Mouse (Mus musculus) cerebellum, postnatal 10 days (tissue): ENCODE data around the gene Cfap69.
"Not testable (repeated sequence)": the region's sequence is repeated elsewhere in the genome, so short reads cannot be mapped to it uniquely, and the experiment has no call there.

Source experiments
- DNase-seq, 2 experiments: peaks; one replicate each; pipeline ENCODE4 v3.0.0; 2021; ENCODE audit warnings: mixed read lengths in 2 of 2

Cfap69 gene

DNA sequence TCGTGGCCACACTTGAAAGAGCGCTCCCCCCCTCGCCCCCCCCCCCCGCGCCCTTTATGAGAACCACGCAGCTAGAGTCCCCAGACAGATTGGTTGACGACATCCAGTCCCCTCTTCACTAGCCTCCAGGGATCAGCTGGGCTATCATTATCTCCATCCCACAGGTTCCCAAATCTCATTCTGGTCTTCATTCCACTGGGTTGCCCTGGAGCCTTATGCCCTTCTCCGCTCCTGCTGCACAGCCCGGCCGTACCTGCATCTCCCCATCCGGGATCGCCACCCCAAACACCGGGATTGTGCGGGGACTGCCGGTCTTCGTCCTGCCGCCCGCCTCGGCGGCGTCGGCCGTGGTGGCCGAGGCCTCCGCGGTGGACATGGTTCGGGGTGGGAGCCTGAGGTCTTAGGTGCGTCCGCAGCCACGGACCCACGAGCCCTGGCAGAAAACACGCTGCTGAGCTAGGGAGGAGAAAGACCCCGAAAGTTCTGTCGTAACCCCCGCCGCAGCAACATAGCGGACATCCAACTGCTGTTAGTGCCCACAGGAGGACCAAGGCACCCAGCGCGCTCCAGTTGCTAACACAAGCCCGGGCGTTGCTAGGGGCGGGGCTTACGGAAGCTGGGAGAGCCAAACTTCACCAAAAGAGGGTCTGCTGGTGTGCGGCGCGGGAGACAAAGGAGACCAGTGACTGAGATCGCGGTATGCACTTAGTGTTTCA is at the start of gene Cfap69:
Gene Cfap69 (minus strand): TSS at position 585 of the 716 bp plus-strand sequence.
- DNase-seq = peak; percentile 93 to 95

- no peak for DNase-seq
These were observed 47.0 kb upstream of the Cfap69 start for GRCm38 (mm10) chr5:5711032-5711431.

GRCm38 (mm10) chr5:5707341-5708278 is 43.6 kb upstream of the Cfap69 start:
- no peak for DNase-seq

GRCm38 (mm10) chr5:5705019-5705418 is 41.0 kb upstream of the Cfap69 start:
- no peak for DNase-seq

- DNase-seq = no peak
These were observed 36.3 kb upstream of the Cfap69 start for GRCm38 (mm10) chr5:5700386-5700785.

DNA sequence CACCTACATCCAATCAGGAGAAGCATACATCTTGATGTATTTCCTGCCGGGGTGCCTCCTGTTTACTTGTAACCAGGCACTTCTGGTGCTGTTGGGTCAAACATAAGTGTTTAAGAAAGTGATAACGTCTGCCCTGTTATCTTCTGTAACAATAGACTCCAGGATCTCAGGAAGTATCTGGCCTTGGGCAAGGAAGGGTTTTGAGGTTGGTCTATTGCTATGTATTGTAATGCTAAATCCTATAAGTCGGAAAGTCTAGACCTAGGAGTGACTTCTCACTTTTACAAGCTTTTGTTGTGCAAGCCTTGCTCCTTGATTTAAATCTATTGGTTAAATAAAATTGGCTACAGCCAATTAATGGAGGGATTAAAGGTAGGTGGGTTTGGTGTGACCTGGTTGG is 34.8 kb upstream of the Cfap69 start:
- DNase-seq = no peak

DNA sequence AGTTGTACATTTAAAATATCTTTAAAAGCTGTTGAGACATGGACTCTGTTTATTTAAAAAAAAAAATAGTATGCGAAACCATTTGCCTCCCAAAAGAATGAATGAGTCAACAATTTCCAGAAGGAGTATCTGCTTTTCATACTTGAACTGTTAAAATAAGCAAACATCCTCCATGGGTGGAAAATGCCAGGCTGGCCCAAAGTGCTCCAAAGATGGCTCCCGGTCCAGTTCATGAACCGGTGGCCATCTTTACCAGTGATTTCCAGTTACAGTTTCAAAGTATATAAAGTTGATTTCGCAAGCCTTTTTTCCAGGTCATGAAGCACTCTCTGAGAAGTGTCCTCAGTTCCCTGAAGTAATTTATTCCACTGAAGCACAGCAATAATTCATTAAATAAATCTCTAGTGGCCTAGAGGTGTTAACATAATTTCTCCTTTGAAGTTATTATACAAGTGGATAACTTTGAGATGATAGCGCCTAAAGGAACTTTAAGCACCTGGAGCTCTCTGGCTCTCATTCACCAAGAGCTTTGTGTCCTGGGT is 31.4 kb upstream of the Cfap69 start:
- DNase-seq = no peak

DNA sequence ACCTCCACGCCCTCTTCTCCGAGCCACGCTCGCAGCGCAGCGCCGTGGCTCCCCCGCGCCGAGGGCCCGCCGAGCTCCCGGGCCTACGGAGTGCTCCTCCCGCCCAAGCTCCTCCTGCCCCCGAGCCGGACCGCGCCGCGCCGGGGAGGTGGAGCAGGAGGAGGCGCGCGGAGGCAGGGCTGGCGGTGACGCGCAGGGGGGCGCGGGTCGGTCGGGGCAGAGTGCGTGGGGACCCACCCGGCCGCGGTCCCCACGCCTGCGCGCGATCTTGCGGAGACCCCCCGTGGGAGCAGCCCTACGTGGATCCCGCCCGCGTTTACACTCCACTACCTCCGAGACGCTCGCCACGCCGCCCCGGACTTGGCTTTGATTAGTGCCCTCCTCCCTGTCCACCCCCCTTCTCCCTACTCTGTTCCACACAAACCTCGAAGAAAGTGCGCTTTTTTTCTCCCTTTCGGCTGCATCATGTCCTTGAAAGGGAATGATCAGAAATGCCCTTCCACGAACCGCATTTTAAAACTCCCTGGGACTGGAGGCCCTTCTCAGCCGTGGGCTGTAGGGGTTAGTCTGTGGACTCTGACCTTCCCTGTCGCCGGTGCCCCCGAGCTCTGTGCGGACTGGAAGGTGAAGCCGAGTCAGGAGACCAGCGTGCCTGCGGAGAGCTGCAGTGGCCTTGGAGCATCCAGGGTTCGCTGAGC is 30.1 kb upstream of the Cfap69 start, which contains the start of gene Steap2:
Gene Steap2 (minus strand): TSS at position 623 of the 698 bp plus-strand sequence.
- peak; percentile 65 to 76 for DNase-seq

DNA sequence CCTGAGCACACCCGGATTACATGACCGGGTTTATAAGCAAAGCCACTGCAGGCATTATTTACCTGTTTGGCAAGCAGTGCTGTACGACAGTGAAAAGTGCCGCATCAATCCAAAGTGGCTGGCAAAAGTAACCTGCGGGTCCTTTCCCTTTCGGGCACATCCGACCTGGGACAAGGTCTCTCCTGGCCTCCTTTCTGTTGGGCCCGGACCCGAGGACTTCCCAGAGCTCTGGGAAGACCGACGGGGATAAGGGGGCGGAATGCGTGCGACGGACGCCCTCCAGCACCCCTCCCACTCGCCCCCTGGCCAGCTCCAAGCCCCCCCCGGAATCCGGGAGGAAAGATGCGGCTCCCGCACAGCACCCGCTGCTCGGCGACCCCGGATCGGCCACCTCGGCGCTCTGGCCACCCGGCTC is 29.5 kb upstream of the Cfap69 start:
- peak in 1 of 2 experiments; percentile 50 for DNase-seq

- no peak for DNase-seq
These were observed 28.2 kb upstream of the Cfap69 start for GRCm38 (mm10) chr5:5692167-5692738.

- no peak for DNase-seq
These were observed 25.0 kb upstream of the Cfap69 start for GRCm38 (mm10) chr5:5688945-5689540.

GRCm38 (mm10) chr5:5688228-5688627 is 24.2 kb upstream of the Cfap69 start:
- DNase-seq = no peak

GRCm38 (mm10) chr5:5686973-5687372 is 22.9 kb upstream of the Cfap69 start:
- DNase-seq = no peak

GRCm38 (mm10) chr5:5684946-5685345 is 20.9 kb upstream of the Cfap69 start:
- not testable (repeated sequence) for DNase-seq

DNA sequence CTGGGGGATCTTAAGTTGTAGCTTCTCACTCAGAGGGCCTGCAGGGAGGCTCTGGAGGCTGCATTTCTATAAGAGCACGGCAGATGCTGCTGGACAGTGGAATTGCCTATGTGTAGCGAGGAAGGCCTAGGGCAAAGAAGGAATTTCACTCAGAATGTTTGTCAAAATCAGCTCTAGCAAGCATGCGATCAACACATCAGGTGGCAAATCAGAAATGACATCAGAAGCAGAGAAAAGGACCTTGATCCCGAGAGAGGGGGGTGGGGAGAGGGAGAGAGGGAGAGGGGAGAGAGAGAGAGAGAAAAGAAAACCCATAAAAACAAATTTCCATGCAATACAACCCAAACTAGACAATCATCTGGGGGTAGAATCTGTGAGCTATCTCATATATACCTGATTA is 19.3 kb upstream of the Cfap69 start:
- no peak for DNase-seq

DNA sequence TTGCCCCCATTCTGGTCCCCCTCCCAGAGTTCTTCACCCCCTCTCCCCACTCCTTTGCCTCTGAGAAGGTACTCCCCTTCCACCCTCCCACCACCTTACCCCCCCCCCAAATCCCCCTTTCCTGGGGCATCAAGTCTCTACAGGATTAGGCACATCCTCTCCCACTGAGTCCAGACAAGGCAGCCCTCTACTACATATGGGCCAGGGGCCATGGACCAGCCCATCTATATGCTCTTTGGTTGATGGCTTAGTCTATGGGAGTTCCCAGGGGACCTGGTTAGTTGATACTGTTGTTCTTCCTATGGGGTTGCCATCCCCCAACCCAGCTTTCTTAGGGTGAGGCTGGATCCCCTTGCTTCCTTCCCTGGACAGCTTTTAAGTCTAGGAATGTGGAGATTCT is 15.4 kb upstream of the Cfap69 start:
- DNase-seq = no peak

DNA sequence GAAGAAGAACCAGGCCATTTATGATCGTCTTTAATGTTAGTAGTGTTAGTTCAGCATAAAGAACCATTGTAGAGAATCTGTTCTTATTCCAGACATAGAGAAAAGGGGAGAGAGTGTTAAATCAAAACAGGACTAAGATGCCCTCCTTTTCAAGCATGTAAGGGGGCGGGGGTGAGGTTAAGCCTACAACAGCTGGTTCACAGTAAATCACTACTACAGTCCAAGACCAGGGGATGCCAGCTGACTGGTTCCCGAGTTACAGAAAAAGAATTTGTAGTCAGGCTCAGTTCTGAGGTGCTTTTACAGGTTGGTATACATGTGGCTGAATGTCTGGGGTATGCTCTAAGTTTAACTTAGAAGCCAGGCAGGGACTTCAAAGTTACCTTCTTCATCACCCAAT is 12.0 kb upstream of the Cfap69 start:
- no peak for DNase-seq

DNA sequence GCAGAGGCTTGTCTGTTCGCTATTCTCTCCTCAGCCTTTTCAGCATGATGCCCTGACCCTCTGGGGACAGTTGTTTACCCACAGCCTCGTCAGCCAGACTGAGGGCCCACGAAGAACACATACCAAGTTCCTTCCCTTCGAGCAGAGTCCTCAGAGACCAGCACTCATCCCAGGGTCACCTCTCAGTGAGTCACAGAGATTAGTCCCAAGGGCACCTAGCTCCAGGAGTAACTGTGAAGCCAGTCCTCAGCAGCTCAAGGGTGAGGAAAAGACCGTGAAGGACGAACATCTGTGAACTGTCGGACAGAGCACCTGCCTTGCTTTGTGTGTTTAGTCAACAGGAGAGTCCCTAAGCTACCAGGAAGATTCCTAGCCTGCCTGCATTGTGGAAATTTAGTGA is 4.9 kb upstream of the Cfap69 start:
- no peak for DNase-seq

DNA sequence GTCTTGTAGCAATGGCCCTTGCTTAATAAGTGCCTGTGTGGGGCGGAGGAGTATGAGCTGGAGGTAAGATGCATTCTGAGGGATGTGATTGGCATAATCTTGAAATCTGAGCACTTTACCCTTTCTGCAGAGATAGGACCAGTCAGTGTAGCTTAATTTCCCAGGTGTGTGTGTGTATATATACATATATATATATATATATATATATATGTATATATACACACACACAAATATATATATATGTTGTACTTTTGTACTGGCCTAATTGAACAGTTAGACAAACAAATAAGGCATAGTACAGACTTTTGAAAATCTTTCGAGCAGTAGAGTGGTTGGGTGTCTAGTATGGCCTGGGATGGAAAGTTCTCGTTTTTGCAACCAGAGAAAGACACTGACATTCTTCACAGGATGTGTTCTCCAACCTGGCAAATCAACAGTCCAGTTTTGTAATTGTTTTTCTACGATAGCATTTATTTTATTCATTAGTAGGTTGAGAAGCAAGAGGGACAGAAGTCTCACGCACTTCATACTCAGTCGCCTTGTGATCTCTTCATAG is 410 bp upstream of the Cfap69 start:
- DNase-seq = no peak

DNA sequence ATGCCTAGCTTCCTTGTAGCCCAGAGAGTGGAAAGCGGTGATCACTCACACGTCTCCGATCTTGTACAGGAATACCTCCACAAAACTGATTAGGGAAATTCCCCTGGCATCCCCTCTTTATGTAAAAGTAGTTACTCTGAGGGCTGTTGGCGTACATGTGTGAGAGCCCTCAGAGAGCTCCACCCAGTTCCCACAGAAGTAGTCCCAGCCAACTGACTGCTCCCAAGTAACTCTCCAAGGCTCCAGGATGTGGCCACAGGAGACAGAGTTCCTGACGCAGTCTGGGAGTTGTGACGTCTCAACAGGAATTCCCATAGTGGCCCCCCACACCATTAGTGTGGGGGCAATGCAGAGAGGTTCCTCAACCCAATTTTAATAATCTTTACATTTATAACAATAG is 982 bp downstream of the Cfap69 start:
- no peak for DNase-seq

GRCm38 (mm10) chr5:5658680-5659079 is 5.4 kb downstream of the Cfap69 start:
- DNase-seq = no peak

GRCm38 (mm10) chr5:5657932-5658331 is 6.1 kb downstream of the Cfap69 start:
- DNase-seq = no peak
